Mouse (Mus musculus) kidney, embryonic 16.5 days (tissue): Measurements from ENCODE around the gene Gm49450. TPM values are rescaled to one million over a fixed set of nuclear protein-coding genes. Genes with fewer than 3 reads are reported as not detected.
"Not testable (repeated sequence)": the region's sequence is repeated elsewhere in the genome, so short reads cannot be mapped to it uniquely, and the experiment has no call there.

Experiments
- ATAC-seq: fragments of 200-750 bp; cut with Nextera tagmentation; 2 replicates; pipeline ENCODE4 v1.8.0; 2017; ENCODE audit warnings: moderate TSS enrichment; ENCODE audit not compliant: low FRiP score, low TSS enrichment
- H3K27ac ChIP-seq: fragments of 300-500 bp; sonication (generic); 2 replicates; pipeline ENCODE4 v1.5.1; 2014; ENCODE audit warnings: low read length
- H3K27me3 ChIP-seq: fragments of 300-500 bp; sonication (generic); 2 replicates; pipeline ENCODE4 v1.6.1; 2014; ENCODE audit warnings: low read length, control low read depth, mixed read lengths; ENCODE audit not compliant: insufficient read depth
- H3K36me3 ChIP-seq: fragments of 300-500 bp; sonication (generic); 2 replicates; pipeline ENCODE4 v1.6.1; 2014; ENCODE audit warnings: low read length, control low read depth, mixed read lengths; ENCODE audit not compliant: insufficient read depth
- H3K4me1 ChIP-seq: fragments of 300-500 bp; sonication (generic); 2 replicates; pipeline ENCODE4 v1.6.1; 2014; ENCODE audit warnings: low read length, control low read depth, mixed read lengths; ENCODE audit not compliant: insufficient read depth
- H3K4me2 ChIP-seq: fragments of 300-500 bp; sonication (generic); replicated peaks from 2 replicates; pipeline ENCODE4 v1.6.1; 2014; ENCODE audit warnings: low read depth, low read length
- H3K4me3 ChIP-seq: fragments of 300-500 bp; sonication (generic); 2 replicates; pipeline ENCODE4 v1.5.1; 2014; ENCODE audit warnings: mild to moderate bottlenecking, low read length
- H3K9ac ChIP-seq: fragments of 300-500 bp; sonication (generic); replicated peaks from 2 replicates; pipeline ENCODE4 v1.6.1; 2014; ENCODE audit warnings: low read length
- H3K9me3 ChIP-seq: fragments of 300-500 bp; sonication (generic); 2 replicates; pipeline ENCODE4 v1.6.1; 2016; ENCODE audit warnings: low read length, control low read depth
- WGBS: fragments of 180-500 bp; shearing (Covaris S2); extraction: QIAGEN DNeasy Blood & Tissue Kit; methylation state at CpG from one replicate; pipeline ENCODE4 v1.1.7; 2014; 5-methylcytosine and 5-hydroxymethylcytosine counted together
- polyA plus RNA-seq: library from polyadenylated mRNA; unstranded; fragments of >200 nt; fragmentation: Nextera tagmentation; extraction: Ambion mirVana; gene quantifications from 2 replicates; pipeline ENCODE4 v1.2.1, GENCODE M21; 2015

Gm49450 gene
- polyA plus RNA-seq, 1 experiment from 2014 or later, result not detected

DNA sequence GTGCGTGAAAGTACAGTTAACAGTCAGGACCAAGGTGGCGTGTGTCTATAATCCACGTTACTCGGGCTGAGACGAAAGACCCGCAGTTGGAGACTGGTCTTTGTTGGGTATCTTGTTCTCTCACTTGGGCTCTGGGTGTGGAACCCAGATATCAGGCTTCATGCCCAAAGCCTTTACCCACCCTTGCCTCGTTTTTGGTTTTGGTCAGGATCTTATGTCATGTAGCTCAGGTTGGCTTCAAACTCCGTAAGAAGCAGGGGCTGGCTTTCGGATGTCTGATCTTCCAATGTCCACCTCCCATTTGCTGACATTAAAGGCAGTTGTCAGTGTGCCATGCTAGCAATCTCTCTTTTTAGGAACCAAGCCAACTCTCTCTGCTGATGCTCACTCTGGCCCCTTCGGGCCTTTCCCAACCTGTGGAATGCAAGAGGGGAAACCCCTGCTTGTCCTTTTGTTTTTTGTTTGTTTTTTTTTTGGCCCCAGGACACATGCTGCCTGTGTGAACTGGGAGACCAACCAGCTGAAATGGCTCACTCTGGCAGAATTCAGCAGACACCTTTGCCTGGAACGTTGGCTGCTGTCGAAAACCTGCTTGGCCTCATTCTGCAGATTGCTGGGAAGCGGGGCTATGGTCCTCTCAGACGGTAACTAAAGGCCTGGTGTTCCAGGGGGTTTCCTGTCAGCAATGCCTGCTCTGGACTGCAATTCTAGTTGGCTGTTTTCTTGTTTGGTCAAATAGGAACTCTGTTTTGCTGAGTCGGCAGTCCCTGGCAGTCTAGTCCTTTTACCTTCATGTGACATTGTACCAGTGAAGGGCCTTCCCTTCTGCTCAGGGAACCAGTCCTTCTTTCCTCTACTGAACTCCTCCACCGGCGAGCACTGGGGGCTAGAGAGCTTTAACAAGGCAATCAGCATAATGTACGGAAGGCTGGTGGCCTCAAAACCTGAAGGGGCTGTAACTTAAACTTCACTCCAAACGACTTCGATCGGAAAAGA lies 23.7 kb upstream of the Gm49450 start:
- Histone ChIP-seq H3K27ac (peak overlapping the region; percentile 60), H3K9me3 (no peaks in the 10 kb centered on the region), H3K36me3 (no peaks in the 10 kb centered on the region), H3K27me3 (no peaks in the 10 kb centered on the region), H3K9ac (peak overlapping the region; percentile 46), H3K4me3 (no peak overlapping the region), H3K4me1 (peaks cover 27% of the 10 kb centered on the region), H3K4me2 (no peak overlapping the region; the same call in 1 of the 2 replicates)
- no peak for ATAC-seq
- WGBS, result 62% methylated on average over 21 of the region's 21 CpGs

- 0 out of 2 replicates have a peak overlapping the region, but pooled peaks have one; percentile 22 for H3K9ac ChIP-seq
- H3K36me3 ChIP-seq, result no peaks in the 10 kb centered on the region
- WGBS, result 49% methylated on average over 9 of the region's 9 CpGs
- no peaks in the 10 kb centered on the region for H3K27me3 ChIP-seq
- peak; percentile 71 for ATAC-seq
- H3K4me3 ChIP-seq, result no peak overlapping the region
- peak overlapping the region; percentile 87 for H3K27ac ChIP-seq
- H3K9me3 ChIP-seq, result no peaks in the 10 kb centered on the region
- H3K4me1 ChIP-seq, result peaks cover 41% of the 10 kb centered on the region
- peak overlapping the region; percentile 35 for H3K4me2 ChIP-seq
These were observed 19.8 kb upstream of the Gm49450 start for GRCm38 (mm10) chr15:98973015-98973614.

DNA sequence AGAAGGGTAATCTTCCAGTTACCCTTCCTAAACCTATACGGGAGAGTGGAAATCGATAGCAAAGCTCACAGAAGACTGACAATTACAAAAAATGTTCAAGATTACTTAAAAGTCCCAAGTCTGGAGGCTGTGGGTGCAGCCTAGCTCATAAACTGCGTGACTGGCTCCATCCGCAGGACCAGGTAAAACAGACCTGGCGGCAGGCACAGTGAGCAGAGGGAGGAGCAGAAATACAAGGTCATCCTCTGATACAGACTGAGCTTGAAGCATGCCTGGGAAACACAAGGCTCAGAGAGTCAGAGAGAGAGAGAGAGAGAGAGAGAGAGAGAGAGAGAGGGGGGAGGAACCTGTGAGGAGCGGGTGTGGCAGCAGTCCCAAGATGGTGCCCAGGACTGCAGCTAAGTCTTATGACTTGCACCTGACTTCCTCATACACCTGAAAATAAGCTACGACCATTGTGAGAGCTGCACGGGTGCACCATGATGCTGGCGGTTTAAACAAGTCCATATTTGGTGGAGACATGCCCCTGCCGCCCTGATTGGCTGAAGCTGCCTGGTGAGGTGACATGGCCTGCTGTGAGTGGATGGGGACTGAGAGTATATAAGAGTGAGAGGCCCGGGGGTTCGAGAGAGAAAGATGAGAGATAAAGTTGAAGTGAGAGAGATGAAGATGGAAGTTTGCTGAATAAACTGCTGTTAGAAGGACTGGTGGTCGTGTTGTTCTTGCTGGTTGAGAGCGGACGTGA lies 18.4 kb upstream of the Gm49450 start:
- not testable (repeated sequence) for H3K4me3 ChIP-seq, H3K9me3 ChIP-seq, H3K36me3 ChIP-seq, H3K27ac ChIP-seq, H3K9ac ChIP-seq, ATAC-seq, H3K27me3 ChIP-seq, H3K4me2 ChIP-seq
- H3K4me1 ChIP-seq, result peaks cover 28% of the 10 kb centered on the region
- 70% methylated on average over 15 of the region's 15 CpGs for WGBS

- Histone ChIP-seq H3K9me3 (no peaks in the 10 kb centered on the region), H3K4me3 (no peak overlapping the region), H3K36me3 (no peaks in the 10 kb centered on the region), H3K9ac (no peak overlapping the region), H3K27me3 (no peaks in the 10 kb centered on the region), H3K4me2 (no peak overlapping the region), H3K27ac (no peak overlapping the region), H3K4me1 (peaks cover 27% of the 10 kb centered on the region)
- no peak for ATAC-seq
- 35% methylated on average over 4 of the region's 4 CpGs for WGBS
These were observed 17.8 kb upstream of the Gm49450 start for GRCm38 (mm10) chr15:98971111-98971510.

- Histone ChIP-seq H3K9ac (peak overlapping the region; percentile 47), H3K27ac (peak overlapping the region; percentile 65), H3K4me3 (no peak overlapping the region), H3K4me1 (peaks cover 27% of the 10 kb centered on the region), H3K9me3 (no peaks in the 10 kb centered on the region), H3K4me2 (peak overlapping the region; percentile 32), H3K36me3 (no peaks in the 10 kb centered on the region), H3K27me3 (no peaks in the 10 kb centered on the region)
- no peak for ATAC-seq
- 22% methylated on average over 16 of the region's 16 CpGs for WGBS
These were observed 16.2 kb upstream of the Gm49450 start for GRCm38 (mm10) chr15:98969372-98970101.

DNA sequence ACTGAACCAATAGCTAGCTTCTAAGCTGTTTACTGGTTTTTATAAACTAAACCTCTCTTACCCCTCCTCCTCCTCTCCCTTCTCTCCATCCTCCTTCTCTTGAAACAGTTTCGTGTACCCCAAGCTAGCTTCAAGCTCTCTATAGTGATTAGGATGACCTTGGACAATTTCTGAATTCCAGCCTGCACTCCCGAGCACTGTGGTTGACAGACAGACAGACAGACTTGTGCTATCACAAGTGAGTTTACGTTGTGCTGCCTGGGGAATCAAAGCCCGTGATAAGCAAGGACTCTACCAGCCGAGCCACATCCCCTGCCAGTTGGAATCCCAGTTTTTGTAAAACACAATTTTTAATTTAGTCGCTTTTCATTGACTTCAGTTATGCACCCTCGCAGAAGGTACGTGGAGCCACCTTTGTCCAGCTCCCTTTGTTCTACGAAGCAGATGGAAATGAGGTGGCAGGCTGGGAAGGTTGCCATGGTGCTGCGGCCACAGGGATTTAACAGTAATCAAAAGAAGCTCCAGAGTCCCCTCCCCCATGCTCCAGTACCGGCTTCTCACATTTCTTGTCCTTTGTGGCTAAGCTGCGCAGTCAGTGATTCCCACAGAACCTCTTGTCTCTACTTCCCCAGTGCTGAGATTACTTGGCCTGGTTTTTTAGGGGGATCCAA lies 15.5 kb upstream of the Gm49450 start:
- ATAC-seq, result peak; percentile 70; the same call in 1 of the 2 replicates
- Histone ChIP-seq H3K27me3 (no peaks in the 10 kb centered on the region), H3K9me3 (no peaks in the 10 kb centered on the region), H3K9ac (peak overlapping the region; percentile 47), H3K4me2 (peak overlapping the region; percentile 32), H3K36me3 (no peaks in the 10 kb centered on the region), H3K4me3 (no peak overlapping the region), H3K27ac (peak overlapping the region; percentile 65), H3K4me1 (peaks cover 27% of the 10 kb centered on the region)
- WGBS, result 17% methylated on average over 12 of the region's 12 CpGs

- Histone ChIP-seq H3K36me3 (no peaks in the 10 kb centered on the region), H3K27me3 (no peaks in the 10 kb centered on the region), H3K4me3 (no peak overlapping the region), H3K4me2 (no peak overlapping the region), H3K27ac (no peak overlapping the region), H3K4me1 (peaks cover 4% of the 10 kb centered on the region; the same call in 1 of the 2 replicates), H3K9ac (no peak overlapping the region), H3K9me3 (no peaks in the 10 kb centered on the region)
- 83% methylated on average over 3 of the region's 3 CpGs for WGBS
- no peak for ATAC-seq
These were observed 6.2 kb upstream of the Gm49450 start for GRCm38 (mm10) chr15:98959531-98959930.

GRCm38 (mm10) chr15:98958901-98959420 lies 5.6 kb upstream of the Gm49450 start:
- ATAC-seq, result no peak
- no peak overlapping the region for H3K9ac ChIP-seq
- H3K4me1 ChIP-seq, result peaks cover 7% of the 10 kb centered on the region
- no peak overlapping the region for H3K4me3 ChIP-seq
- no peak overlapping the region for H3K27ac ChIP-seq
- no peaks in the 10 kb centered on the region for H3K27me3 ChIP-seq
- H3K9me3 ChIP-seq, result no peaks in the 10 kb centered on the region
- H3K4me2 ChIP-seq, result no peak overlapping the region
- no peaks in the 10 kb centered on the region for H3K36me3 ChIP-seq
- WGBS, result 84% methylated on average over 4 of the region's 4 CpGs
